Mouse (Mus musculus): ENCODE results near the gene Gnai3.

Gene Gnai3

DNA sequence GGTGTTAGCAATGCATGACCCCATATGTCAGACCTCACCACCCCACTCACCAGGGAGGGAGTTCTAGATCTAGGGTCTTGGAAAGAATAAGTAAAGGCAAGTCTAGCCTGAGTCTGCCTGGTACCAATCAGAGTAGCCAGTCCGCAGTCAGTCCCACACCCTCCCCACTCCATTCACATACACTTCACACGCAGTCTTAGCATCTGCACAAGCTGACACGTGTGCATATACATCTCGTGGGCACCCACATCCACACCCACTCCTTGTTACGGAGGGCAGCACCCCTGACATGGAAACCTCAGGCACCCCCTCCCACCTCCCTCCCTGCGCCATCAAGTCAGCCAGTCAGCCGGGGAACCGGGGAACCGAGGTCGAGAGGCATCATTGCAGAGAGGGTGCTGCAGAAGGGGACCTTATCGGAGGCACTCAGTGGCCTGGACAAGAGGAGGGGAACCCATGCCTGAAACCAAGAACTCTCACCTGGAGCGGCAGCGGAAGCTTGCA, 61.1 kb downstream of the Gnai3 start:
- CTCF ChIA-PET = no interaction called here

DNA sequence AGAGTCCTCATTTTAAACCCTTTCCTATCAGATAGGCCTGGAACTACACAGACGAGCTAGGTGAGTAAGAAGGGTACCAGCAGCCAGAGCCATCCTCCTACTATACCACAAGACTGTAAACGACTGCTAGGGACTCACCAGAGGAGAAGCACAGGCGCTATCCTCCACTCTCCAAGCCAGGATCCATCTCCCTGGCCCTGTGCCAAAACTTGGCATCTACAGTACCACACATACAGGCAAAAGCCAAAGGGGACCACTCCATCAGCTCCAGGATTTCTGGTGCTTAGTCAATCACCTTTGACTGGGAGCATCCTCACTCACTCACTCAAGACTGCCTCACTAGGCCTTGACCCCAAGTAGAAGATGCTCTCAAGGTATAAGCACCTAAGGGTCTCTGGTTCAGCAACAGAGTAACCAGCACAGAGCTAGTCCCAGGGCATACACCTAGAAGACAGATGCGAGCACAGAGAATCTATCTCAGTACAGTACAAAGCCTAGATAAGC, 62.0 kb downstream of the Gnai3 start:
- CTCF ChIA-PET = no interaction called here

DNA sequence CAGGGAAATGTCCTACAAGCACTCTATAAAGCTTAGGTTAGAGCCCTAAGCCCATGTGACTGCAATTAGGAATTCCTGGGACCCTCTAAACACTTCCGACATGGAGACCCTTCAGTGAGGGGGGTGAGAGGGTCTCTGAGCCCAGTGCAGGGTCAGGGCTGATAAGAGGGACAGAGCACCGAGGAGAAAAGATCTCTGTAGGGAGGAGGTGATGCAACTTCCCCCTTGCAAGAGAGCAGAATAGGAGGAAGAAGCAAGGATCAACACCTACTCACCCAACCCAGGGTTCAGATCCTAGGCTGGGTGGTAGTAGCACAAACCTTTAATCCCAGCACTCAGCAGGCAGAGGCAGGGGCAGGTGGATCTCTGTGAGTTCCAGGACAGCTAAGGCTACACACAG, 62.8 kb downstream of the Gnai3 start:
- CTCF ChIA-PET = no interaction called here

DNA sequence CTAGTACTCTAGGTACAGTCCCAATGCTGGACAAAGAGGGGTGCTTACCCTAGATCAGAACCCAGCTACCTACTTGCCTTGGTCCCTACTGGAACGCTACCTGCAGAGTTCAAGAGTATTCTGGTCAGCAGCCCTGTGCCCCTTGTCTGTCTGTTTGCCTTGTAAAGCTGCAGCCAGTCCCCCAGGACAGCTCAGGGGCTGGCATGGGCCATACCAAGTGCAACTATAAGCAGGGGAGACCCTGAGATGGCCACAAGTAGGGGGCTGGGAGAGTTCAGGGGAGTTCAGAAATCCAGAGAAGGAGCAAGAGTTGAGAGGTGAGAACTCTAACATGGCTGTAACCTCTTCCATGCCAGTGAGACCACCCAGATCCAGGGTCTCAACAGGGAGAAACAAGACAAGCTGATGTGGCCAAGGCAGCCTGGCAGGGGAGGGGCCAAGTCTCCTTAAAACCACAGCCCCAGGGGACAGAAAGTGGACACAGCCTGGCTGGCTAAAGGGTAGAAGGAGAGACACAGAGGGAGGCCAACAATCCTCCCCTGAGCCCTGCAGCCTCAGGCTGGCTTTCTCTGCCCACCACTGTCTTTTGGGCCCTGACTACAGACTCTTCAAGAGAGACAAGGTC, 63.6 kb downstream of the Gnai3 start:
- CTCF ChIA-PET = interaction anchor here (0.6 kb wide), 1 partner anchor 387 kb away, joined by 7 read pairs; no protein-coding TSS in a partner anchor

DNA sequence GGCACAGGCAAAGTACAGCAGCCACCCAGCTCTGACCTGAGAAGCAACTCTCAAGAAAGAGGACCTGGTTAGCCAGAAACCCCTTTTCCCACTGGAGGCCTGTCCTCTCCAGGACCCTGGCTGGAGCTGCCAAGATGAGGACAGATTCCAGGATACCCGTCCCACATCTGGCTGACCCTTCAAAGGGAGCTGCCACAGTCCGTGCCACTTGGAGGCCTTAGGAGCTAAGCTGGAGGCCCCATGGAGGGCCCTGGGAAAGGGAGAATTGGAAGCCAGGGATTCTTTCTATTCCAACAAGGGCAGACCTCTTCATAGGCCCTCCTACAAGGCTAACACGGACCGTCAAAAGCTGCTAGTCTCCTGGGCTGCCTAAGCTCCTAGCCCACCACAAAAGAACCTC, 64.3 kb downstream of the Gnai3 start:
- CTCF ChIA-PET = no interaction called here

DNA sequence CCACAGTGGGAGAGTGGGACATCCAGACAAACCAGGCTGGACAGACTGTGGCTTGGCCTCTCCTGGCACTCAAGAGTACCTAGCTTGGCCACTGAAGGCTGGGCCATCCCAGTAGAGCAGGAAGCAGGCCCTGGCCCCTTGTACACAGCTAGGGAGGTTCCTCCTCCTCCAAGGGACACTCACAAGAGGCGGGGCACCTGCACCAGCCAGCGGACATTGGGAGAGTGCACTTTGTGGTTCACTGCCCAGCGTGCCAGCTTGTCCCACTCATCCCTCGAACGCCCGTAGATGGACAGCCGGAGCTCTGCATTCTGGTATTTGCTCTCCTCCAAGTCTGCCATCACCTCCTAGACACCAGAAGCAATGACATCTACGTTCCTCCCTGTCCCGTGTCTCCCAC, 69.1 kb downstream of the Gnai3 start:
- CTCF ChIA-PET = no interaction called here

DNA sequence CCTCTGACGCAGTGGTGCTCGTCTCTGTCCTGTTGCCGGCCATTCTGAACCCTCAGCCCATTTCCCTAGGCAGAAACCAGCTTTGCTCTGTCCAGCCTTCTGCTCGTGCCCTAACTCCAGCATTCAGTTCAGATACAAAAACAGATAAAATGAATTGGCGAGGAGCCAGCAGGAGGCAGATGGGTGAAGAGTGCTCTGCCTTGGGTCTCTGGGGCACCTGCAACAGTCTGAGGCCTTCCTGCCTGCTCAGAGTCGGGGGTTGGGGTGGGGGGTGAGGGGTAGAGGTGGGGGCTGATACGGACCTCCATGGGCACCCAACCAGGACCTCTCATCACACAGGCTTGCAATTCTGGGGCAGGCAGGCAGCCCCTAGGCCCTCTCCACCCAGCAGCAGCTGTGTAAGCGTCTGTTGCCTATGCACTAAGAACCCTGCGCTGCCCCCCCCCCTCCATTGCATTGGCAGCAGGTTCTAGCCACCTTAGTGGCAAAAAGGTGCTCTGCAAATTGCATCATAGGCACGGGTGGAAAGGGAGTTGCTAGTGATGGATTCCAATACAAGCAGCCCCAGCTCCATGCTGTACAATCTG, 72.9 kb downstream of the Gnai3 start:
- CTCF ChIA-PET = no interaction called here

DNA sequence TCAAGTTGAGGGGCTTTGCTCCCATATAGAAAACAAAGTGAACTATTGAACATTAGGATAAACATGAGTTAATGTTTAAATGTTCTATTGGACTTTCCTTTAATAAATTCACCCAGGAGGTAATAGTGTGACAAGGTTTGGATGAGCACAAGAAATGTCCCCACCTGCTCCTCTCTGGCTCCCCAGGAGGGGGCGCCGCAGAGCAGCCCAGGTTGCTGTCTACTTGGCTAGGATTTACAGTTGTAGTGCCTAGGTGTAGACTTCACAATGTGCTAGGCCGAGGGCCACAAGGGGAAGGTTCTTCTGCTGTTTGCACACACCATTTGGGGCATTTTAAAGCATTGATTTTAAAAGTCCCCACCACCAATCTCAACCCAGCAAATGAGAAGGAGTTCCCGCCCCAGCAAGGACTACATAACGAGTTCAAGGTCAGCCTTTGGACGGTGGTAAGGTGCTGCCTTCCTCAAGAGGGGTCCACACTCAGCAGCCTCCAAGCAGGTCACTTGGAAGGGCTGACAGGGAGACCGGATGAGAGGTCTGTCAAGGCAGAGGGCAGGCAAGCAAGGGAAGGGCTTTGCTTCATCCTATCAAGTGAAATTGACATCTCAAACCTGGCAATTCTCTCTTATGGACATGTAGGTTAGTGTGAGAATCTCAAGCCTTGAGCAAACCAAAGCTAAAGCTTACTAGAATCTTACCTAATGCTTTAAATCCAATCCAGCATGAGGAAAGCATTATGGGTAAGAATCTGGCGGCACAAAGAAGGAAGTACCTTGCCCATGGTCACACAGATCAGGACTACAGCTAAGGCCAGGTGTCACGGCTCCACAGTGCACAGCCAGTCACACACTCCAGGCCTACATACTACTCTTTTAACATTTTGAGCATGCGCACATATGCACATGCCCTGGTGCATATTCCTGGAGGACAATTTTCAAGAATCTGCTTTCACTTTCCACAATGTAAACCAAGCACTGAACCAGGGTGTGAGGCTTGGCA, 75.4 kb downstream of the Gnai3 start:
- CTCF ChIA-PET = interaction anchor here (1.0 kb wide), 1 partner anchor 77 kb away, joined by 3 read pairs; no protein-coding TSS in a partner anchor

DNA sequence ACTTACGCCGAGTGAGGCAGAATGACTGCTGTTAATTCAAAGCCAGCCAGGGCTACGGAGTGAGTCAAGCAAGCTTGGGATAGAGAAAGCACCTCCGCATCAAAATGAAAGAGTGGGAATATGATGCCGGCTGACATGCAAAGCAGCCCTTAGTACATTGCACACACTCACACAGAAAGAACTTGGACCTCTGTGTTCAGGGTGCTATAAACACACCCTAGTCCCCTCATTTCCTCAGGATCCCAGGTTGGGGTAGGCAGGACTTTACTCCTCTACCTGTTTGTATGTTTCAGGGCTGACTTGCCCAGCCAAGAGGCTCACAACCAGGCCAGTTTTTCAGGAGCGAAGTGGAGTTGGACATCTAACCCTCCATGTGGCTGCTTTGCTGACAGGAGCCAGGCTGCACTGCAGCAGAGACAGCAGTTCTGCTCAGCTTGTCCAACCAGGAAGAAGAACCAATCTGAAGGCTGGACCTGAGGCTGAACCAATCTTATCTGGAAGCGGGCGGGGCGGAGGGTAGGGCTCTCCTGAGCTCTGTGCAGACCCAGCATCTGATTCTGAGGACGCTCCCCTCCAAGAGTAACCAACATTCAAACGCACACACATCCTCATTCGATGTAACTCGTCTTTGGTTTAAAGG, 76.6 kb downstream of the Gnai3 start:
- CTCF ChIA-PET = interaction anchor here (0.6 kb wide), 1 partner anchor 254 kb away, joined by 3 read pairs; no protein-coding TSS in a partner anchor

DNA sequence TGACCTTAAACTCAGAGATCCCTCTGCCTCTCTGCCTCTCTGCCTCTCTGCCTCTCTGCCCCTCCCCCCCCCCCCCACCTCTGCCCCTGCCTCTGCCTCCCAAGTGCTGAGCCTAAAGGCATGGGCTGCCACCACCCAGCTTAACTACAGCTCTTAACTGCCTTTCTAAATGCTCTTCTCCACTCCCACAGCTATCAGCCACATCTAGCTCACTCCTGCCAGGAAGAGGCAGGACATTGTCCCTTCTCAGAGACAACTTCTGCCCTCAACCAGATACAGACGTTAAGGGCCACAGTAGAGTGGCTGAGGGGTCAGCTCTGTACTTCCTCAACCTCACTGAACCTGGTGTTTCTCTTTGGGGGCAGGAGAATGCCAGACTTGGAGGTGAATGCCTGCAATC, 77.1 kb downstream of the Gnai3 start:
- CTCF ChIA-PET = interaction anchor here (0.6 kb wide), 1 partner anchor 253 kb away, joined by 3 read pairs; no protein-coding TSS in a partner anchor

DNA sequence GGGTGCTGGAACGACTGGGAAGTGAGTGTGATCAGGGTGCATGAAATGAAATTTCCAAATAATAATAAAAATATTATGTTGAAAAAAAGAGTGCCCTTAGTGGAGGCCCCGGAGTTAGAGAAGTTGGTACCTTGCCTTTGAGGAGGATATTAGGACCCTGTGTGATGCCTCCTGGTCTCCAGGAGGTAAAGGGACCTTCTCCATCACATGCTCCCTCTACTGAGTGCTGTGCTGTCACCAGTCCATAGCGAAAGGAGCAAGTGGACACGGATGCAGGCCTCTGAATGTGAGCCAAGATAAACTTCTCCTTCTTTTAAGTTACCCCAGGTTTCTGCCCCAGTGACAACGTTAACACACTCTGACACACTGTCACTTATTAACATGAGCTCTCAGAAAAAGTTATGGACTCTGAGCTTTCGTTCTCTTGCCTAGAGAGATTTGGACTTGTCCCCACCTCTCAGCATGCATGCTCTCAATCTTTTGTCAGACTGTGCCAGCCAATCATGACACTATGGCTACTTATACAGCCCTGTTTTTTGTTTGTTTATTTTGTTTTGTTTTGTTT, 78.5 kb downstream of the Gnai3 start:
- CTCF ChIA-PET = interaction anchor here (0.5 kb wide), 1 partner anchor 891 kb away, joined by 7 read pairs; no protein-coding TSS in a partner anchor

DNA sequence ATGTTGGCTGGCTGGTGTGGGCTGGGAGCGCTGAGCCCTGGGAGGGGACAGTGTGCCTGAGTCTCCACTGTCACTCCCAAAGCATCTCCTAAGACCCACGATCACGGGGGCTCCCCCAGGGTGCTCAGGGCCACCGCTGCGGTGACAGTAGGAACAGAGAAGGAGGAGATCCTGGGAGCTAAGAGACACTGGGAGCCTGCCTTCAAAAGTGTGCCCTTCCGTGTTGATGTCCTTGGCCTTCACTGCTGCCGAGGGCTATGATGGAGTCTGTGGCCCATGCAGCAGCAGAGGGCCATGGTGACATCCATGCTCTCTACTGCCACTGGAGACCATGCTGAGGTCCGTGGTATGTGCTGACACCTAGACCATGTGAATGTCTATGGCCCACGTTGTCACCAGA, 80.4 kb downstream of the Gnai3 start:
- CTCF ChIA-PET = no interaction called here

DNA sequence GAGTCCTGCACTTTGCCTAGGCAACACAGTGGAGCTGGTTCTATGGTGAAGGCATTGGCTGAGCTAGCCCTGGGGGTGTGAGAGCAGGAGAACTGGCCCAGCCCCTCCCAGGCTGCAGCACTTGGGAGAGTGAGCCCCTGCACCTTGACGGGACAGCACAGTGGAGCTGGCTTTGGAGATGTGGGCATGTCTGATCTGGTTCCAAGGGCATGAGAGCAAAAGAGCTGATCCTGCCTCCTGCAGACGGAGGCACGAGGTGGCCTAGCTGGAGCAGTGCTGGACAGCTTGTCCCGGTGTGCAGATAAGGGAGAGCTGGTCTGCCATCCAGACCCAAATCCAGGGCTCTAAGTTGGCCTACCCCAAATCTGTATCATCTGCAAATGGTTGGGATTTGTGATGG, 81.3 kb downstream of the Gnai3 start:
- CTCF ChIA-PET = no interaction called here

DNA sequence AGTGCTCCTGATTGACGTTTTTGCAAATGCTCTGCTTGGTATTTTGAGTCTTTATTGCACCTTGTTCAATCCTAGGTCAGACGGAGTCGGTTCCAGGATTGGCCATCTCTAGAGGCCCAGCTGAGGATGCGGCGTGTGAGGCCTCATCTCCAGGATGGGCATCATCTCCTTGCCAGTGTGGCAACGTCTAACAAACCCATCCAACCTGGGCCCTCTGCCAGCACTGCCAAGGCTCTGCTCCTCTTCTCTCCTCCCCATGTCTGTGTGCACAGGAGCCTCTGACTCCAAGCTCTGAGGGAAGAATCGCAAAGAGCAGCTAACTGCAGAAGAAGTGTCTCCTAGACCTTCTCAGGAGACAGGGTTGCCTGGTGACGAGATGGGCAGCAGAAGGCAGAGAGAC, 83.3 kb downstream of the Gnai3 start:
- CTCF ChIA-PET = no interaction called here

DNA sequence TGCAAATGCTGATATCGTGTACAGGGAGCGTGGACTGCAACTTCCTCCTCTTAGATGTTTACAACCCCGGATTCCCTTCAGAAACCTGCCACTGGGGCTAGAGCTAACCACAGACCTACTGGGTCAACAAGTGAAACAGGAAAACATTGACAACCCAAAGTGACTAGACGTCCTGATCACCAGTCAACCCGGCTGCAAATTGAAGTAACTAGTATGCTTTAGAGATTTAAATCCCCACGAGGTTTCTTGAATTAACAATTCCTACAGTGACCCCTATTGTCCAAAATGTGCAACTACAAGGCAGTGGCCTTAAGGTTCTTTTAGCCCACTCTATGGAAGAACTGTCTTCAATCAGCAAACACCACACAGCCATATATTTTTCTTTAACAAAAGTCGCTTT, 84.5 kb downstream of the Gnai3 start:
- CTCF ChIA-PET = no interaction called here
